Mouse (Mus musculus): ENCODE results near the gene Resf1.

GRCm38 (mm10) chr6:149310226-149310625, 1.0 kb downstream of the Resf1 start:
- no peak for TF ChIP-seq CTCF (IDR thresholded peaks at IDR 0.05; ENCODE audit: borderline replicate concordance, insufficient read depth, low read length)
- TF ChIP-seq POLR2A (IDR thresholded peaks at IDR 0.05; ENCODE audit: low read depth, low read length): no peak
